Mouse (Mus musculus): ENCODE measurements at regions not wholly inside any gene's neighbourhood (a gene's known extent, or its start where the extent isn't known, plus 50 kb on each side); places are given as distances from the start of the nearest gene placed in this dataset.

DNA sequence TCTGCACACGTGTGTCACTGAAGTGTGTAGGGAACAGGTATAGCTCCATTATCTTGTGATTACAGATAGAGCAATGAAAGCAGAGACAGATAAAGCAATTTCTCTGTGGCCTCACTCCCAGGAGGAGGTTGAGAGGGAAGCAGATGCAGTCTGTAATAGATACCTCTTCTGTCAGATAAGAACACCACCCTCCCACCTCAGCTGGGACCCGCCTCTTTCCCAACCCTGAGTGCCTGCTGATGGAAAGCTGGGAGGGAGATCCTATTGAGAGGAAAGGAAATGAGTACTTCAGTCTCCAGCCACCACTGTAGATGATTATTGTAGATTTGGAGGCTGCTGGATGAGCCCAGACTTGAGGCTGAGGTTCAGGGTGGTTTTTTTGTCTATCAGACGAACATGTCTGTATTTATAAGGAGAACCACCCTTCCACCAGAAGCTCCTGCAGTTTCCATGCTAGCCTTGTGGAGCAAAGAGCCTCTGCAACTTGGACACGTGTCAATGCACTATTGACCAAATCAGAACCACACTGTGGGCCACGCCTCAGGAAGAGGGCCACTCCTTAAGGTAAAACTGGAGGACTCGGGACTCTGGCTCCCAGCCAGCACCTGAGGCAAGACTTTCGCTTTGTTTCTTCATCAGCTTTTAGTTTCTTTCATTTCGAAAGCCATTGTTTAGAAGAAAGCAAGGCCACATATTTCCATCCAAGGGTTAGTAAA, 55.3 kb upstream of the Plekha5 start:
- DNase-seq (ENCODE audit: low spot score): no peak

DNA sequence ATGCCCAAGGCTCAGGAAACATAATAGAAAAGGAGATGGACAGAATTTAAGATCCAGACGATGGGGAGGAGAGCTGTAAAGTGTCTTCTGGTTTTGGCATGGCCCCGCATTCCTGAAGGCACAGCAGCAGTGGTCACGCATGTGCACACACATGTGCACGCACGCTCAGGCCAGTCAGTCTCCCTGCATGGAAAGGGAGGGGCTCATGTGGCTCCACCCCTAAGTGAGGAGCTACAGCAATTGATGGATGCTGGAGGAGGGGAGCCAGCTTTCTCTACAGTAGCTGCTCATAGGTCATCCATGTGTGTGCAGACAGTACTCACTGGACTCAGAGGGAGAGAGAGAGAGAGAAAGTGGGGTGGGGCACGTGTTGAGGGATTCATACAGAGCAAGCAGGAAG, 56.6 kb upstream of the Plekha5 start:
- DNase-seq (ENCODE audit: low spot score): no peak

DNA sequence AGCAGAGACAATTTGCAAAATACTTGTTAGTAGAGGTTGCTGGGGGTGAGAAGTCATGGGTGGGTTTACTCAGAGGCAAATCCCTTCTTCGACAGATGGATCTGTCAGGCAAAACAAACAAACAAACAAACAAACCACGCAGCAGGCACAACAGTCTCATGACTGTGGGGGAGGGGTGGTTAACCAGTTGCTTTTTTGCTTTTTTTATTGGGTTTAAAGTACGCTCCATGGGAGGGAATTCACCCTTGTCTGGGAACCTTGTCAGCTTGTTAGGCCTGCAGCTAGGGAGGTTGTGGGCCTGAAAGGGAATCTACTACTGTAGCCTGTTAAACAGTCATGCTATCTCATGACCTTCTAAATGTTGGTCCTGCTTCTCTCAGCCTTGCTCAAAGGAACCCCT, 57.1 kb upstream of the Plekha5 start:
- DNase-seq (ENCODE audit: low spot score): no peak

DNA sequence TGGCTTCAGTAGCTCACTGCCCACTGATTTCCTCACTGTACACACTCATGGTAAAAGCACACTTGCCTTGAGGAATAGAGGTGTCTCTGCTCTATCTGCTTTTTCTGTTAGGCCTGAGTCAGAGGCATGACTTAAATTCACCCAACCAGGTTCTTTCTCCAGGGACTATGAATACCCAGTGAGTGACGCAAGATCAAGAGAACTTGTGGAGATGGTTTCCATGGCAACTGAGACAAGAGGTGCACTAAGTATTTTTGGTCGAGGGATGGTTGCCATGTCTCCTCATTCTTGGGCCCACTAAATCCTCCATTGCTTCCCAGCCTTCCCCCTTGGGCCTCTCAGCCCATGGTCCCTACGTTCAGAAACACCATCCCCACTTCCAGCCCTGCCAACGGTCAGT, 62.9 kb upstream of the Plekha5 start:
- no peak for DNase-seq (ENCODE audit: low spot score)

DNA sequence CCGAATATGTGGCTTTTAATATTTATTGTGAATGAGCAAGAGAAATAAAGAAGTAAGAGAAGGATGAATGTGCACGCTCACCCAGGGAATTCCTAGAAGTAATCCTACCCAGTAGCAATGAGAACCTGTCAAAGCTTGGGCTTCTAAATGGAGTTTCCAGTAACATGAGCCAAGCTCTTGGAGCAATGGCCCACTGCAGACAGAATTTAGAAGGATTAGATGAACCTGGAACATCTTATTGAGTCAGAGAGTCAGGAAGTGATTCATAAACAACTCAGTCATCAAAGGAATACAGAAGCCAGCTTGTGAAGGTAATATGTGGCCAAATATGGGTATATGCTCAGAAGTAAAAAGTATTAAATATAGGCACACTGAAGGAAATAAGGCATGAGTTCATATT, 66.0 kb upstream of the Plekha5 start:
- no peak for DNase-seq (ENCODE audit: low spot score)

- DNase-seq (ENCODE audit: low spot score): no peak
Observed at GRCm38 (mm10) chr6:140357300-140357699, 66.6 kb upstream of the Plekha5 start.

DNA sequence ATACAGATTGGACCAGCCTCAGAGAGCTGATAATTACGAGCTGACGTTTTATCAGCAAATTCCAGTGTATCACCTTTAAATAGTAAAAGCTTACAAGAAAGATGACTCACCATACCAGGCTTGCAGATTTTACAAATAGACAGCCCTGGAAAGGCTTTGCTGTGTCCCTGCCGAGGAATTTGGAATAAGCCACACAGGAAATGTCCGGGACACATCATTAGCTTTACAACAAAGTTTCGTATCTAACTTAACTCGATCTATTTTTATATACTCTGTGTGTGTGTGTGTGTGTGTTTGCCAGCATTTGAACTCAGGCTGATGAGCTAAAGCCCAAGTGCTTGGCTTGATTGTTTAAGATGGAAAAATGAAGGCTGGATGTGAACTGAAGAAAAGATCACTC, 69.8 kb upstream of the Plekha5 start:
- no peak for DNase-seq (ENCODE audit: low spot score)

DNA sequence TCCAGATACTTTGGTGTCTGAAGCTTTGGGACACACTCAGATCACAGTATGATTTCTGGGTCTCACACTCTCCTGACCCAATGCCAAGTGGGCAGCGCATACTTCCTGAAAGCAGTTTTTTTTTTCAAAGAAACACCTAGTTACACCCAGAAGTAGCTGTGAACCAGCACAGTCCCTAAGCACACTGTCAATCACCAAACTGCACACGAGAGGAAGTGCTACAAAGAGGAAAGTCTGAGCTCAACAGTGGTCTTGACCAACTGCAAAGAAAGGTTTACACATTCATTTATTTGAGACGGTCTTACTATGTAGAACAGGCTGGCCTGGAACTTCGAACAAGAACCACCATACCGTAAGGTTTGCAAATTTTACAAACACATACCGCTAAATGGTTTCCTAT, 70.2 kb upstream of the Plekha5 start:
- no peak for DNase-seq (ENCODE audit: low spot score)

DNA sequence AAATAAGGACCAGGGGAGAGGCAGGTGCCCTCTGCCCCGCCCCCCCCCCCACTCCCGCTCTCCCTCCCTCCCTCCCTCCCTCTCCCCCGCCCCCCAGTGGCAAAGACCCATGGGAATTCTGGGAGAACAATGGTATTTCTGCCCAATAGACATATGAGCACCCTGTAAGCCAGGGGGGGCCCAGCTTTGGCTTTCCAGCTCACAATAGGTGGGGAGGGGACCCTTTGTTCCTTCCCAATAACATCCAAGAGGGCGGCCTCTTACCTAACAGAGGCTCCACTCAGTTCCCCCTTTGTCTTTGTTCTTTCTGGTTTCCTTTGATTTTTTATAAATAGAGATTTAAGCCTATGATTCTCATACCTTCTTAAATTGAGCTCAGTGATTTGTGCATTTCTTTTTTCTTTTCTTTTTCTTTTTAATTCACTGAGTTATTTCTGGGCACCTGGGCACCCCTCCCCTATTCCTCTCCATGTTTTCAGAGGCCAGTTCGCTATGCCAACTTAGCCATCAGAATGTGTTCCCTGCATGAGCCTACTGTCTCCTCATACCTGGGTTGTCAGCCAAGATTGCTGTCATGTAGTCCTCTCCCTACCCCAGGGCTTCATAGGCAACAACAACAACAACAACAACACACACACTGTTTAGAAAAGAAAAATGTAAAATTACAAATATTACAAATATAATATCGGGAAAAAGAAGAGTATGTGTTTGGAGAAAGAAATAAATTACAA, 72.3 kb upstream of the Plekha5 start:
- no peak for DNase-seq (ENCODE audit: low spot score)

GRCm38 (mm10) chr6:140348578-140348977, 75.3 kb upstream of the Plekha5 start:
- DNase-seq (ENCODE audit: low spot score): peak; percentile 42

DNA sequence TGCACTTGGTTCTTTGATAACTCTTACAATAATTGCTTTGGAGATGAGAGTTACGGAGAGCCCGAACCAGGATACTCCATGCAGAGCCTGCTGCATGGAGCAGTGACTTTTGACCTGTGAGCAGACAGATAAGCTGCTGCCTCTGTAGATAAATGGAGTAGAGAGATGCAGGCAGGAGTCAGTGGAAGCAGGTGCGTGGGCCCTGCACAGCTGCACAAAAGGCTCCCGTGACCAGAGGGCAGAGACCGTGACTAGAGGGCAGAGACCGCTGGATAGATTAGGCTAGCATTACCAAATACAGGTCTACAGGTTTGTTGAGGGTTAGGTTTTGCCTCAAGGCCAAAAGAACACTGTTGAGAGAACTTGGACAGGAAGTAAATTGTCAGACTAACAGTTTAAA, 76.9 kb upstream of the Plekha5 start:
- no peak for DNase-seq (ENCODE audit: low spot score)

GRCm38 (mm10) chr6:140343638-140344037, 80.2 kb upstream of the Plekha5 start:
- DNase-seq (ENCODE audit: low spot score): no peak

DNA sequence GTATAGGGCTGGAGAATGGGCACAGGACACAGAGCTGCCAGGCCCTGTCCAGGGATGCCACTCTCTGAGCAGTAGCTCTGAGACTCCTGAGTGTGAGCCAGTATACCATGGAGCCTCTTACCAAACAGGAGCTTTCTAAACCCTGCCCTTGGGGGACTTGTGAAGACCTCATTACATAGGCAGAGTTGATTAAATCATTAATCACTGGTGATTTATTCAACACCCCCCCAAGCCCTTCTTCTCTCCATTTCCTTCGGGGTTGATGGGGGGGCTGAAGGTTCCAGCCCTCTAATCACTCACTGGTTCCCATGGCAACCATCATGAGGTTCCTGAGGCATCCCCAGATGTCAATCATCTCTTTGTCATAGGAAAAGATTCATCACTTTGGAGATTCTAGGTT, 81.0 kb upstream of the Plekha5 start:
- no peak for DNase-seq (ENCODE audit: low spot score)

DNA sequence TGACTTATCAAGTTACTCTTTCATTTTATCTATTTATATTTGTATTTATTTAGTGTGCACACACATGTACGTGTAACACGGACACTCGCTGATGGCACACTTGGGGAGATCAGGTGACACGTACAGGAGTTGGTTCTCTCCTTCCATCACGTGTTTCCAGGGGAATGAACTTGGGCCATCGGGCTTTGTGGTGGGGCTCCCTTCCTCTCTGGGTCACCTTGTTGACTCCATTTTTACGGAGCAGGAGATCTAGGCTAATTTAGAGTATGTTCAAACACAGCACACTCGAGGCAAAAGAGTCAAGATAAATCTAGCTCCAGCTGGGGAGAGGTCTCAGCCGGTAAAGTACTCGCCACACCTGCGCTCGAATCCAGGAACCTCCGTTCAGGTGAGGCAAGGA, 84.1 kb upstream of the Plekha5 start:
- DNase-seq (ENCODE audit: low spot score): no peak

- no peak for DNase-seq (ENCODE audit: low spot score)
Observed at GRCm38 (mm10) chr6:140337897-140338749, 85.7 kb upstream of the Plekha5 start.

DNA sequence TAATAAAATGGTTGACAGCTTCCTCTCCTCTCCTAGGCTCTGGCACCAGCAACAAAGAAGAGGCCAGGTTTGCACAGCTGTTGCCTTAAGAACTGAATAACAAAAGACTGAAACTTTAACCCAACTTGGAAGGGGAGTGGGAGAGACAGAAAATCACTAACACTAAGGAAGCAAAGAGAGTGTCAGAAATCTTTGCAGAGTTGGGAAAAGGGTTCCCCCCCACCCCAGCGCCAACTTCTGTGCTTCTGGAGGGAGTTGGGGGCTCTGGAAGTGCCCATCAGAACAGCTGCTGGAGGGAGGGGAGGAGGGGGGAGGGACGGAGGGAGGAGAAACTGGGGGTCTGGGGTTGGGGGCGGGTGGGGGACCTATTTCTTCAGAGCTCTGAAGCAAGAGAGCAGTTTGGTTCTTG, 86.8 kb upstream of the Plekha5 start:
- no peak for DNase-seq (ENCODE audit: low spot score)

- no peak for DNase-seq (ENCODE audit: low spot score)
Observed at GRCm38 (mm10) chr6:140336414-140336941, 87.4 kb upstream of the Plekha5 start.

DNA sequence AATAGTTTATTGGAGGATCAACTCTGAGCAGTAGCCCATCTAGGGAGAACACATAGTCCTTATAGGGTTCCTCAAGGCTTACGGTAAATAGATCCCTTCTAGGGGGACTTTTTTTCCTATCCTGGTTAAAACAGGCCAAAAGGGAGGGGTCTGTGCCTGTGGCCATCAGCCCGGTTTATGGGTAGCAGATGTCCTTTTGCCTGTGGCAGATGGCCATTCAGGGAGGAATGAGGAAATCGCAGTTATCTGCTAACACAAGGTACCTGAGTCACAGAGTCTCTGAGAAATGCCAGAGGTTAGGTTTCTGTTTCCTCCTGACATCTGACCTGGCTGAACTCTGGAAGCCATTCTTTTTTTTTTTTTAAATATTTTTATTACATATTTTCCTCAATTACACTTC, 90.5 kb upstream of the Plekha5 start:
- no peak for DNase-seq (ENCODE audit: low spot score)

DNA sequence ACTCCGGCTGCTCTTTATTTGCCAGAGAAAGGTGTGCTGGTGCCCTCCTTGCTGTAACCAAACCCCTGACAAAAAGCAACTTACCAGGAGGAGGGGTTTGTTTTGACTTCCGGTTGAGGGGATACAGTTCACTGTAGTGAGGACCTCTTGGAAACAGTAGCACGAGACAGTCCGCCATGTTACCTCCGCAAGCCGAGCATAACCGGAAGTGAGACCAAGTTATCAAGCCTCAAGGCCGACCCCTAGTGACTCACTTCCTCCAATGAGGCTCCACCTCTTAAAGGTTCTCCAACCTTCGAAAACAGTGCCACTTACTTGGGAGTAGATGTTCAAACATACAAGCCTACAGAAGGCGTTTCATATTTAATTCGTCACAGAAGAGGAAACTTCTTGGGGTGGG, 115.2 kb upstream of the Plekha5 start:
- DNase-seq (ENCODE audit: low spot score): peak; percentile 63

- DNase-seq (ENCODE audit: low spot score): no peak
Observed at GRCm38 (mm10) chr6:140306811-140307558, 116.9 kb upstream of the Plekha5 start.

- no peak for DNase-seq (ENCODE audit: low spot score)
Observed at GRCm38 (mm10) chr6:140304105-140304504, 119.7 kb upstream of the Plekha5 start.

All from testis, postnatal 14 days (tissue).